Mouse (Mus musculus) embryonic facial prominence, embryonic 13.5 days (tissue): ENCODE measurements around the gene Sh3gl3. TPM values are rescaled to one million over a fixed set of nuclear protein-coding genes. Genes with fewer than 3 reads are reported as not detected.

Experiments
- ATAC-seq: fragments of 200-750 bp; cut with Nextera tagmentation; 2 replicates; pipeline ENCODE4 v1.8.0; 2017; ENCODE audit warnings: low read depth; ENCODE audit not compliant: insufficient number of reproducible peaks, insufficient read depth, low FRiP score, low TSS enrichment
- H3K27ac ChIP-seq: fragments of 300-500 bp; sonication (generic); 2 replicates; pipeline ENCODE4 v1.5.1; 2015; ENCODE audit warnings: moderate library complexity, mild to moderate bottlenecking, inconsistent platforms
- H3K27me3 ChIP-seq: fragments of 300-500 bp; sonication (generic); 2 replicates; pipeline ENCODE4 v1.6.1; 2015; ENCODE audit warnings: mild to moderate bottlenecking, inconsistent platforms
- H3K36me3 ChIP-seq: fragments of 300-500 bp; sonication (generic); 2 replicates; pipeline ENCODE4 v1.6.1; 2015; ENCODE audit warnings: mild to moderate bottlenecking, inconsistent platforms
- H3K4me1 ChIP-seq: fragments of 300-500 bp; sonication (generic); 2 replicates; pipeline ENCODE4 v1.6.1; 2015; ENCODE audit warnings: inconsistent platforms
- H3K4me2 ChIP-seq: fragments of 300-500 bp; sonication (generic); 2 replicates; pipeline ENCODE4 v1.6.1; 2015; ENCODE audit warnings: moderate library complexity, mild to moderate bottlenecking, inconsistent platforms
- H3K4me3 ChIP-seq: fragments of 300-500 bp; sonication (generic); 2 replicates; pipeline ENCODE4 v1.5.1; 2015; ENCODE audit warnings: mild to moderate bottlenecking, inconsistent platforms
- H3K9ac ChIP-seq: fragments of 300-500 bp; sonication (generic); 2 replicates; pipeline ENCODE4 v1.6.1; 2015; ENCODE audit warnings: mild to moderate bottlenecking, inconsistent platforms
- H3K9me3 ChIP-seq: fragments of 300-500 bp; sonication (generic); 2 replicates; pipeline ENCODE4 v1.6.1; 2016; ENCODE audit warnings: inconsistent platforms
- WGBS: fragments of 180-500 bp; shearing (Covaris S2); methylation state at CpG from one replicate; pipeline ENCODE4 v1.1.7; 2015; ENCODE audit warnings: mixed read lengths; 5-methylcytosine and 5-hydroxymethylcytosine counted together
- polyA plus RNA-seq: library from polyadenylated mRNA; unstranded; fragments of >200 nt; fragmentation: Nextera tagmentation; extraction: Ambion mirVana; gene quantifications from 2 replicates; pipeline ENCODE4 v1.2.1, GENCODE M21; 2015

The Sh3gl3 gene
- polyA plus RNA-seq, result 28.7 and 31.3 TPM in 2 replicates

DNA sequence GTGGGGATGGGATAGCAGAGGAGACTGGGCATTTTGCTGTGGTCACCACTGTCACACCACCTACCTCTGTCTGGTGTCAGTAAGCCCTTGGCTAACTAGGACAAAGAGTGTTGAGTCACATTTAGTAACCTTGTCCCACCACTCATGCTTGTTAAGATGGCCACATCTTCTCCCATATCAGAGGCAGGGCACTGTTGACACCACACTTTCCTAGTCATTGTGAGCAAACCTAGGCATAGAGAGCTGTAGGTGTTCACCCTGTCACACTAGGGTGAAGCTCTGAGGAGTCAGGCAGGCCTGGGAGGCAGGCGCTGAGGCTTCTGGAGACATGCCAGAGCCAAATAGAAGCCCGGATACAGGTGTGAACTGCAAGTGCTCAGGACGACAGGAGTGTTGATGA, at the start of gene Sh3gl3:
Sh3gl3 (plus strand) TSS at position 301 of the 400 bp plus-strand sequence.
- ATAC-seq, result no peak
- WGBS, result 83% methylated on average over 3 of the region's 3 CpGs

GRCm38 (mm10) chr7:82138196-82138595, 35.4 kb upstream of the Sh3gl3 start:
- Histone ChIP-seq H3K4me1 (no peaks in the 10 kb centered on the region), H3K9me3 (no peaks in the 10 kb centered on the region; the same call in none of the 2 replicates), H3K4me2 (no peak overlapping the region), H3K4me3 (no peak overlapping the region), H3K36me3 (no peaks in the 10 kb centered on the region), H3K9ac (no peak overlapping the region), H3K27me3 (no peaks in the 10 kb centered on the region), H3K27ac (no peak overlapping the region)
- no peak for ATAC-seq
- 29% methylated on average over 1 of the region's 1 CpGs for WGBS

More for the DNA sequence above, at the start of gene Sh3gl3:
- Histone ChIP-seq H3K4me1 (peaks cover 32% of the 10 kb centered on the region), H3K27me3 (0 out of 2 replicates have a peak, but pooled peaks cover 5% of the 10 kb centered on the region), H3K36me3 (no peaks in the 10 kb centered on the region), H3K27ac (peak within 1 kb of the TSS; percentile 33), H3K4me3 (peak within 1 kb of the TSS; percentile 72), H3K9ac (peak within 1 kb of the TSS; percentile 77), H3K9me3 (no peaks in the 10 kb centered on the region), H3K4me2 (peak within 1 kb of the TSS; percentile 89)

DNA sequence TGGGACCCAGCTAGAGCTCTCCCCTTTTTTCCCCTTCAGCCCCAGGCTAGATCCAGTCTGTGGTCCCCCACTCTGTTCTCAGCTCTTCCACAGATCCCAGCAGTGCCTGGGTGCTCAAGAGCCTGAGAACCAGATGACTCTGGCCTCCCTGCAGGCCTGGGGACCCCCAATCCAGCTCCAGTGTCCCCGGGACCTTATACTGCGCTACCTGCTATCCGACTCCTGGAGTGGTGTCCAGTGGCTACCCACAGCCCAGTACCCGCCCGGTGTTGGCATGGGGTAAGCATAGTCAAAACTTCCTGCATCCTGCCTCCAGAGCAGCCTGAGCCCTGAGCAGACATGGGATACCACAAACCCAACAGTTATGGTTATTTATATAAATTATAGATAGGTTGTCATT, 26.5 kb upstream of the Sh3gl3 start:
- no peaks in the 10 kb centered on the region for H3K36me3 ChIP-seq
- 87% methylated on average over 5 of the region's 5 CpGs for WGBS
- no peak overlapping the region for H3K9ac ChIP-seq
- no peak overlapping the region for H3K4me3 ChIP-seq
- no peak overlapping the region for H3K4me2 ChIP-seq
- H3K27ac ChIP-seq, result no peak overlapping the region
- H3K4me1 ChIP-seq, result no peaks in the 10 kb centered on the region
- no peak for ATAC-seq
- H3K9me3 ChIP-seq, result no peaks in the 10 kb centered on the region
- no peaks in the 10 kb centered on the region for H3K27me3 ChIP-seq

GRCm38 (mm10) chr7:82164681-82165080, 9.0 kb upstream of the Sh3gl3 start:
- WGBS, result 94% methylated on average over 14 of the region's 14 CpGs

GRCm38 (mm10) chr7:82174571-82175326, 1.1 kb downstream of the Sh3gl3 start:
- H3K27ac ChIP-seq, result peak overlapping the region; percentile 33

More at GRCm38 (mm10) chr7:82164681-82165080, 9.0 kb upstream of the Sh3gl3 start:
- H3K36me3 ChIP-seq, result no peaks in the 10 kb centered on the region
- H3K4me3 ChIP-seq, result no peak overlapping the region
- H3K9ac ChIP-seq, result no peak overlapping the region
- peaks cover 15% of the 10 kb centered on the region for H3K9me3 ChIP-seq
- H3K27ac ChIP-seq, result no peak overlapping the region
- no peaks in the 10 kb centered on the region for H3K27me3 ChIP-seq
- H3K4me2 ChIP-seq, result no peak overlapping the region
- no peaks in the 10 kb centered on the region for H3K4me1 ChIP-seq
- ATAC-seq, result no peak

GRCm38 (mm10) chr7:82175327-82175721, 1.7 kb downstream of the Sh3gl3 start:
- no peak overlapping the region for H3K27ac ChIP-seq
- peaks cover 32% of the 10 kb centered on the region for H3K4me1 ChIP-seq

More at GRCm38 (mm10) chr7:82174571-82175326, 1.1 kb downstream of the Sh3gl3 start:
- 0 out of 2 replicates have a peak, but pooled peaks cover 5% of the 10 kb centered on the region for H3K27me3 ChIP-seq
- H3K4me3 ChIP-seq, result peak overlapping the region; percentile 72
- H3K36me3 ChIP-seq, result no peaks in the 10 kb centered on the region
- peak overlapping the region; percentile 77 for H3K9ac ChIP-seq
- ATAC-seq, result peak; percentile 90
- peak overlapping the region; percentile 89 for H3K4me2 ChIP-seq
- no peaks in the 10 kb centered on the region for H3K9me3 ChIP-seq
- H3K4me1 ChIP-seq, result peaks cover 32% of the 10 kb centered on the region
- under 1% methylated on average over 71 of the region's 72 CpGs for WGBS

GRCm38 (mm10) chr7:82176192-82176591, 2.6 kb downstream of the Sh3gl3 start:
- no peaks in the 10 kb centered on the region for H3K36me3 ChIP-seq
- H3K4me2 ChIP-seq, result peak overlapping the region; percentile 19; the same call in 1 of the 2 replicates
- no peak overlapping the region for H3K9ac ChIP-seq
- no peaks in the 10 kb centered on the region for H3K9me3 ChIP-seq
- H3K4me3 ChIP-seq, result no peak overlapping the region
- peaks cover 32% of the 10 kb centered on the region for H3K4me1 ChIP-seq
- H3K27me3 ChIP-seq, result 0 out of 2 replicates have a peak, but pooled peaks cover 5% of the 10 kb centered on the region
- no peak for ATAC-seq
- WGBS, result 42% methylated on average over 3 of the region's 3 CpGs
- no peak overlapping the region for H3K27ac ChIP-seq

More at GRCm38 (mm10) chr7:82175327-82175721, 1.7 kb downstream of the Sh3gl3 start:
- Histone ChIP-seq H3K9me3 (no peaks in the 10 kb centered on the region), H3K9ac (peak overlapping the region; percentile 77), H3K4me2 (peak overlapping the region; percentile 89), H3K27me3 (0 out of 2 replicates have a peak, but pooled peaks cover 5% of the 10 kb centered on the region), H3K4me3 (peak overlapping the region; percentile 72), H3K36me3 (no peaks in the 10 kb centered on the region)
- 2% methylated on average over 16 of the region's 16 CpGs for WGBS
- no peak for ATAC-seq

- 25% methylated on average over 5 of the region's 5 CpGs for WGBS
- H3K4me3 ChIP-seq, result no peak overlapping the region
- peaks cover 32% of the 10 kb centered on the region for H3K4me1 ChIP-seq
- H3K36me3 ChIP-seq, result no peaks in the 10 kb centered on the region
- H3K4me2 ChIP-seq, result peak overlapping the region; percentile 19
- H3K9ac ChIP-seq, result no peak overlapping the region
- H3K27me3 ChIP-seq, result 0 out of 2 replicates have a peak, but pooled peaks cover 5% of the 10 kb centered on the region
- H3K9me3 ChIP-seq, result 0 out of 2 replicates have a peak, but pooled peaks cover 4% of the 10 kb centered on the region
- no peak overlapping the region for H3K27ac ChIP-seq
- ATAC-seq, result no peak
These were observed 3.7 kb downstream of the Sh3gl3 start for GRCm38 (mm10) chr7:82177336-82177735.

GRCm38 (mm10) chr7:82180919-82181318, 7.3 kb downstream of the Sh3gl3 start:
- Histone ChIP-seq H3K4me2 (no peak overlapping the region), H3K36me3 (no peaks in the 10 kb centered on the region), H3K4me1 (peaks cover 28% of the 10 kb centered on the region), H3K9ac (no peak overlapping the region), H3K4me3 (no peak overlapping the region), H3K27ac (no peak overlapping the region), H3K27me3 (no peaks in the 10 kb centered on the region), H3K9me3 (0 out of 2 replicates have a peak, but pooled peaks cover 4% of the 10 kb centered on the region)
- 91% methylated on average over 5 of the region's 5 CpGs for WGBS
- no peak for ATAC-seq

- no peak overlapping the region for H3K9ac ChIP-seq
- peaks cover 9% of the 10 kb centered on the region for H3K4me1 ChIP-seq
- H3K36me3 ChIP-seq, result no peaks in the 10 kb centered on the region
- no peak overlapping the region for H3K27ac ChIP-seq
- no peak overlapping the region for H3K4me3 ChIP-seq
- 0 out of 2 replicates have a peak, but pooled peaks cover 4% of the 10 kb centered on the region for H3K9me3 ChIP-seq
- no peak for ATAC-seq
- H3K4me2 ChIP-seq, result no peak overlapping the region
- 23% methylated on average over 2 of the region's 2 CpGs for WGBS
- no peaks in the 10 kb centered on the region for H3K27me3 ChIP-seq
These were observed 9.1 kb downstream of the Sh3gl3 start for GRCm38 (mm10) chr7:82182781-82183180.

GRCm38 (mm10) chr7:82191604-82192003, 18.0 kb downstream of the Sh3gl3 start:
- H3K27ac ChIP-seq, result no peak overlapping the region
- no peak overlapping the region for H3K9ac ChIP-seq
- H3K4me2 ChIP-seq, result no peak overlapping the region
- H3K4me3 ChIP-seq, result no peak overlapping the region
- H3K4me1 ChIP-seq, result no peaks in the 10 kb centered on the region
- no peaks in the 10 kb centered on the region for H3K9me3 ChIP-seq
- ATAC-seq, result no peak
- 85% methylated on average over 11 of the region's 11 CpGs for WGBS
- no peaks in the 10 kb centered on the region for H3K27me3 ChIP-seq
- H3K36me3 ChIP-seq, result no peaks in the 10 kb centered on the region

- H3K27me3 ChIP-seq, result no peaks in the 10 kb centered on the region
- H3K27ac ChIP-seq, result no peak overlapping the region
- 80% methylated on average over 4 of the region's 4 CpGs for WGBS
- H3K36me3 ChIP-seq, result no peaks in the 10 kb centered on the region
- ATAC-seq, result no peak
- no peak overlapping the region for H3K9ac ChIP-seq
- H3K9me3 ChIP-seq, result no peaks in the 10 kb centered on the region
- H3K4me2 ChIP-seq, result no peak overlapping the region
- H3K4me1 ChIP-seq, result no peaks in the 10 kb centered on the region
- no peak overlapping the region for H3K4me3 ChIP-seq
These were observed 18.9 kb downstream of the Sh3gl3 start for GRCm38 (mm10) chr7:82192512-82192911.
